Mouse (Mus musculus): ENCODE results near the gene Elane. TPM values are rescaled to one million over a fixed set of nuclear protein-coding genes. Genes with fewer than 3 reads are reported as not detected.

The Elane gene
- polyA plus RNA-seq (2014; fragmentation: Nextera tagmentation; extraction: Ambion mirVana) = not detected in 2 replicates

DNA sequence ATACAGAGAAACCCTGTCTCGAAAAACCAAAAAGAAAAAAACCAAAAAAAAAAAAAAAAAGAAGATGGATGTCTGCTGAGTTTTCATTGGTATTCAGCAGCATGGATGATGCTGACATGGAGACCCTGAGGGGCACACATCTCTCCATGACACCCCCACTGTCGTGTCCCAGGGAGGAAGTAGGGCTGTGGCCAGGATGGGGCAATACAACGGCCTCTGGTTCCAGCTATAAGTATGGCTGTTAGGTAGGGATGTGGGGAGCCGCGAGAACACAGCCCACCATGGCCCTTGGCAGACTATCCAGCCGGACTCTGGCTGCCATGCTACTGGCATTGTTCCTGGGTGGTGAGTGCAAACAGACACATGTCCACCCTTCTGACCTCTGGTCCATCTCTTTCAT is at the start of gene Elane:
TSS of gene Elane (plus strand) at position 194 of the 400 bp plus-strand sequence.
- H3K36me3 ChIP-seq (ENCODE audit: control insufficient read depth, insufficient read depth, low read length) = no peaks in the 10 kb centered on the region
- H3K4me1 ChIP-seq (ENCODE audit: control insufficient read depth, insufficient read depth, low read length) = peaks cover 17% of the 10 kb centered on the region; the same call in 1 of the 2 replicates
- H3K4me2 ChIP-seq (replicated peaks; ENCODE audit: low read depth, low read length) = no peak within 1 kb of the TSS
- peaks cover 2% of the 10 kb centered on the region; the same call in 1 of the 2 replicates for H3K27me3 ChIP-seq (ENCODE audit: control insufficient read depth, insufficient read depth, low read length)
- ATAC-seq (ENCODE audit: low FRiP score, low TSS enrichment) = no peak
- no peak within 1 kb of the TSS for H3K27ac ChIP-seq (ENCODE audit: low read depth, low read length)
- H3K9ac ChIP-seq (ENCODE audit: low read depth, low read length) = no peak within 1 kb of the TSS
- no peak within 1 kb of the TSS for H3K4me3 ChIP-seq (ENCODE audit: low read length)
- WGBS = 84% methylated on average over 6 of the region's 6 CpGs
- H3K9me3 ChIP-seq (ENCODE audit: control insufficient read depth, low read length) = no peaks in the 10 kb centered on the region

DNA sequence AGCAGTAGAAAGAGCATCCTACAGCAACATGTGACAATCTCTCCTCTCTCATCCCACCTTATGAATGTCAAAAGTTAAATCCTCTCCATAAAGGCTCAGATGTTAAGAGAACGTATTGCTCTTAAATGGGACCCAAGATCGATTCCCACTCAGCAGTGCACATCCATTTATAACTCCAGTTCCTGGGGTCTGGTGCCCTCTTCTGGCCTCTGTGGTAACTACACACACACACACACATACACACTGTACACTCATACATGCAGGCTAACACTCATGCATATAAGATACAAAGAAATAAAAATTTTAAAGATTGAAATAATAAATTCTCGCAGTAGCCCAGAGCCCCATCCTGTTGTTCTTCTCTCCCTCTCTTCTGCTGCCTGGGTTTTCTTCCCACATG is 49.1 kb upstream of the Elane start:
- WGBS = 98% methylated on average over 3 of the region's 3 CpGs

DNA sequence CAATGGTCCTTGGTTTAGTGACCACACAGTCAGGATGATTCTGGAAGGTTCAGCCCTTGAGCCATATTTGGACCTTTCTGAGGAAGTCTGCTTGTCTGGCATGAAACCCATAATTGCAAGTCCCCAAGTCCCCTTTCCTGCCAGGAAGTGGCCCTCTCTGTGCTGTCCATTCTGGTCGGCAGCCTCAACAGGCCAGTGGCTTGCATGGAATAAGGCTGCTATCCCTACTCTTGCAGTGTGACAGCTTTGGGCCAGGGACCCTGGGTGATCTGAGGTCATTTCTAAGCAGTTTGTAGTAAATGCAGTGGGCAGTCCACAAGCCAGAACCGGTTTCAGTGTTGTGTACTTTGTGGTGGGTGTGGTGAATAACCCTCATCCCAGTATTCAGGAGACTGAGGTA is 47.9 kb upstream of the Elane start:
- 60% methylated on average over 2 of the region's 2 CpGs for WGBS
- no peaks in the 10 kb centered on the region for H3K9me3 ChIP-seq (ENCODE audit: control insufficient read depth, low read length)
- no peak overlapping the region for H3K4me2 ChIP-seq (replicated peaks; ENCODE audit: low read depth, low read length)
- no peaks in the 10 kb centered on the region for H3K36me3 ChIP-seq (ENCODE audit: control insufficient read depth, insufficient read depth, low read length)
- no peak overlapping the region for H3K4me3 ChIP-seq (ENCODE audit: low read length)
- no peak overlapping the region for H3K9ac ChIP-seq (ENCODE audit: low read depth, low read length)
- H3K4me1 ChIP-seq (ENCODE audit: control insufficient read depth, insufficient read depth, low read length) = peaks cover 7% of the 10 kb centered on the region; the same call in 1 of the 2 replicates
- ATAC-seq (ENCODE audit: low FRiP score, low TSS enrichment) = no peak
- H3K27me3 ChIP-seq (ENCODE audit: control insufficient read depth, insufficient read depth, low read length) = no peaks in the 10 kb centered on the region
- no peak overlapping the region for H3K27ac ChIP-seq (ENCODE audit: low read depth, low read length)

More for the DNA sequence above, 49.1 kb upstream of the Elane start:
- no peaks in the 10 kb centered on the region for H3K27me3 ChIP-seq (ENCODE audit: control insufficient read depth, insufficient read depth, low read length)
- peaks cover 6% of the 10 kb centered on the region; the same call in 1 of the 2 replicates for H3K4me1 ChIP-seq (ENCODE audit: control insufficient read depth, insufficient read depth, low read length)
- no peak overlapping the region for H3K4me3 ChIP-seq (ENCODE audit: low read length)
- no peak overlapping the region for H3K9ac ChIP-seq (ENCODE audit: low read depth, low read length)
- H3K27ac ChIP-seq (ENCODE audit: low read depth, low read length) = no peak overlapping the region
- no peaks in the 10 kb centered on the region for H3K36me3 ChIP-seq (ENCODE audit: control insufficient read depth, insufficient read depth, low read length)
- H3K4me2 ChIP-seq (replicated peaks; ENCODE audit: low read depth, low read length) = no peak overlapping the region
- no peak for ATAC-seq (ENCODE audit: low FRiP score, low TSS enrichment)
- no peaks in the 10 kb centered on the region for H3K9me3 ChIP-seq (ENCODE audit: control insufficient read depth, low read length)

DNA sequence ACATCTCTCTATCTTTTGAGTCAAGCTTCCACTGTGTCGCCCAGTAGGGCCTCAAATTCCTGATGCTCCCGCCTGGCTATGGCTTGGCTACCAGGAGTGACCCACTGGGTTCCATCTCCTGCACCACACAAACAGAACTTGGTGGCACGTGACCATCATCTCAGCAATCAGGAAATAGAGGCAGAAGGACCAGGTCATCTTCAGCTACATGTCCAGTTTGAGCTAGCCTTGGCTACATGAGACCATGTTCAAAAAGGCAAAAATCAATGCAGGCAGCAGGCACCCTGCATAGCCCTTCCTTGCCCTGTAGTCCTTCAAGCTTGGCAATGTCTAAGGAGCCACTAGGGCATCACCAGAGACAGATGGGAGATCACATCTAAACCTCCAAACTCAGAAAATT is 46.0 kb upstream of the Elane start:
- Histone ChIP-seq H3K4me2 (replicated peaks; ENCODE audit: low read depth, low read length) (peak overlapping the region; percentile 57; the same call in 1 of the 2 replicates), H3K36me3 (ENCODE audit: control insufficient read depth, insufficient read depth, low read length) (no peaks in the 10 kb centered on the region), H3K4me1 (ENCODE audit: control insufficient read depth, insufficient read depth, low read length) (peaks cover 21% of the 10 kb centered on the region), H3K27ac (ENCODE audit: low read depth, low read length) (peak overlapping the region; percentile 89), H3K9ac (ENCODE audit: low read depth, low read length) (0 out of 2 replicates have a peak overlapping the region, but pooled peaks have one; percentile 57), H3K27me3 (ENCODE audit: control insufficient read depth, insufficient read depth, low read length) (no peaks in the 10 kb centered on the region), H3K9me3 (ENCODE audit: control insufficient read depth, low read length) (no peaks in the 10 kb centered on the region), H3K4me3 (ENCODE audit: low read length) (peak overlapping the region; percentile 32)
- WGBS = 86% methylated on average over 3 of the region's 3 CpGs
- no peak for ATAC-seq (ENCODE audit: low FRiP score, low TSS enrichment)

DNA sequence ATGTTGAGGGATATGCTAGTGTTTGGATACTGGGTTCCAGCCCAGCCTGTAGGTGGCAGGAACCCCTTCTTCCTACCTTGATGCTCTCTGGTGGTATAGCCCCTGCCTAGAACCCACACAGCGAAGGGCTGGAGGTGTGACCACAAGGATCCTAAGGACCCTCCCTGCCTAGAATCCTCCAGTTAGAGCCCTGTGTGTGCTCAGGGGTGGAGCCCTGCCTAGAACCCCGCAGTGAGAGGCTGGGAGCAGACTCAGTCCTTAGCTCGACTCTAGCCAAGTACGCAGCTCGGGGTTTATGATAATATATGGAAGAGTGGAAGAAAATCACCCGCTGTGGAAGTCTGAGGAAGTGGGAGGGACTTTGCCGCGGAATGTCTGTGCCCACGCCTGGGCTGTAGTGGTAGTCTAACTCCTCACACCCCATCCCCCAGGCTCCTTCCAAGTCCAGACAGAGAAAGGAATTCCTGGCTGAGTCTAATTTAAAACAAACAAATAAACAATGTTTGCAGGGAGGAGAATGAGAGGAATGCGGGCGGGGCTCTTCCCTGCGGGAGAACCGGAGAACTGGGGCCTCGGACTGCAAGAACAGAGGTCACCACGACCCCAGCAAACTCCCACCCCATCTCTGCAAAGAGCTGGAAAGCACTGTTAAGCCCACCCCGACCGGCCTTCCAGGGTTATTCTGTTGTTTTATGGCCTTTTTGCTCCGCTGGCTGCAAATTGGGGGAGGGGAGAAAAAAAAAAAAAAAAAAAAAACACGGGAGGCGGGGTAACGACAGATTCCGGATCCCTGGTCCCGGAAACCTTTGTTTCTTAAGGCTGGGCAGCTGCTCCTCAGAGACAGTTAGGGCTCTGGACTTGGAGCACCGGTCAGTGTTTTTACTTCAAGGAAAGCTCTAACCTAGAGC is 45.1 kb upstream of the Elane start:
- Histone ChIP-seq H3K9me3 (ENCODE audit: control insufficient read depth, low read length) (no peaks in the 10 kb centered on the region), H3K4me3 (ENCODE audit: low read length) (peak overlapping the region; percentile 32), H3K4me1 (ENCODE audit: control insufficient read depth, insufficient read depth, low read length) (peaks cover 22% of the 10 kb centered on the region), H3K36me3 (ENCODE audit: control insufficient read depth, insufficient read depth, low read length) (no peaks in the 10 kb centered on the region), H3K27me3 (ENCODE audit: control insufficient read depth, insufficient read depth, low read length) (no peaks in the 10 kb centered on the region), H3K4me2 (replicated peaks; ENCODE audit: low read depth, low read length) (peak overlapping the region; percentile 57), H3K9ac (ENCODE audit: low read depth, low read length) (peak overlapping the region; percentile 57; the same call in 1 of the 2 replicates), H3K27ac (ENCODE audit: low read depth, low read length) (peak overlapping the region; percentile 89)
- ATAC-seq (ENCODE audit: low FRiP score, low TSS enrichment) = peak; percentile 94
- under 1% methylated on average over 24 of the region's 24 CpGs for WGBS

DNA sequence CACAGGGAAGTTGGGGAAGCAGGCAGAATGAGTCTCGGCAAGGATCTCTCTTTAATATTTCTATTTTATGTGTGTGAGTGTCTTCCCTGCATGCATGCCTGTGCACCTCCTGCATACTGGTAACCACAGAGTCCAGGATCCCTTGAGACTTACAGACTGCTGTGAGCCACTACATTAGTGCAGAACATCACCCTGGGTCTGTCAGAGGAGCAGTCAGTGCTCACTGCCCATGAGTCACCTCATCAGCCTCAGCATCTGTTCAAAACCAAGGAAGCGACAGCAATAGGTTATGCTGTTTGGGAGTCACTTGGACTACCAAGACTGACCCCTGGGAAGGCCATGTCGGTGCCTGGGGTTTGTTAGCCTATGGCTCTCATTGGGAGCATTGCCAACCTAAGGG is 43.7 kb upstream of the Elane start:
- no peak overlapping the region for H3K27ac ChIP-seq (ENCODE audit: low read depth, low read length)
- H3K36me3 ChIP-seq (ENCODE audit: control insufficient read depth, insufficient read depth, low read length) = no peaks in the 10 kb centered on the region
- no peak for ATAC-seq (ENCODE audit: low FRiP score, low TSS enrichment)
- WGBS = 66% methylated on average over 3 of the region's 3 CpGs
- H3K27me3 ChIP-seq (ENCODE audit: control insufficient read depth, insufficient read depth, low read length) = no peaks in the 10 kb centered on the region
- no peaks in the 10 kb centered on the region for H3K9me3 ChIP-seq (ENCODE audit: control insufficient read depth, low read length)
- H3K9ac ChIP-seq (ENCODE audit: low read depth, low read length) = no peak overlapping the region
- no peak overlapping the region for H3K4me3 ChIP-seq (ENCODE audit: low read length)
- peaks cover 27% of the 10 kb centered on the region for H3K4me1 ChIP-seq (ENCODE audit: control insufficient read depth, insufficient read depth, low read length)
- H3K4me2 ChIP-seq (replicated peaks; ENCODE audit: low read depth, low read length) = no peak overlapping the region

DNA sequence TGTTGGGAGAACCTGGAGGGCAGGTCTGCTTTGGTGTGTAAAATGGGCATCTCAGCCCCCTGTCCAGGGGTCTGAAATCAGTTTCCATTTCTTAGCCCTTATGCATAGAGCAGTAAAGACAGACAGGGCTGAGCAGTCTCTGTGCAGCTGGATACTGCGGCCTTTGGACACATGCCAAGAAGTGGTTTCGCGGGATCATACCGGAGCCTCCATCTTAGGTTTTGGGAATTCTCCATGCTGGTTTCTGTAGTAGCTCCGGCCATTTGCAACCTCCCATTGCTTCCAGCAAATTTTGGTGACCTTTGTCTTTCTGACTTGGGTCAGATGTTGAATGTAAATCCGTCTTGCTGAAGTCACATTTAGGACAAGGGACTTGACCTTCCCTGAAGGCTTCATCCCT is 42.6 kb upstream of the Elane start:
- no peak overlapping the region for H3K27ac ChIP-seq (ENCODE audit: low read depth, low read length)
- H3K4me1 ChIP-seq (ENCODE audit: control insufficient read depth, insufficient read depth, low read length) = peaks cover 27% of the 10 kb centered on the region
- no peaks in the 10 kb centered on the region for H3K27me3 ChIP-seq (ENCODE audit: control insufficient read depth, insufficient read depth, low read length)
- no peak overlapping the region for H3K4me2 ChIP-seq (replicated peaks; ENCODE audit: low read depth, low read length)
- H3K9me3 ChIP-seq (ENCODE audit: control insufficient read depth, low read length) = no peaks in the 10 kb centered on the region
- 61% methylated on average over 6 of the region's 6 CpGs for WGBS
- no peak overlapping the region for H3K9ac ChIP-seq (ENCODE audit: low read depth, low read length)
- H3K4me3 ChIP-seq (ENCODE audit: low read length) = no peak overlapping the region
- no peak for ATAC-seq (ENCODE audit: low FRiP score, low TSS enrichment)
- H3K36me3 ChIP-seq (ENCODE audit: control insufficient read depth, insufficient read depth, low read length) = no peaks in the 10 kb centered on the region

DNA sequence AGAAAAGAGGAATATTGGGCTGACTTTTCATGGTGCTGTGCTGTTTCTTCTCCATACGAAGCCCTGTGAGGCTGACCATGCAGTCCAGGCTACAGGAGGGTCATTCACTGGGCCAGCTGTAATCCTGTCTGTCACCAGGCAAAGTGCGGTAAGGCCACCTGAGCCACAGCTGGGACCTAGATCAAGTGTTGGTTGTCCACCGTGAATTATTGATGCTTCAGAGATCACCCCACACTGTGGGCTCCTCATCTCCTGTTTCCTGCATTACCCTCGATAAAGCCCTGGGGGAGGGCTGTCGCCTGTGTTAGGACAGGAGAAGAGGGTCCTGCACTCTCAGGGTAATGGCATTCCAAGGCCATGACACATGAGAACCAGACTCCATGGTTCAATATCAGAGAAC is 39.5 kb upstream of the Elane start:
- H3K4me3 ChIP-seq (ENCODE audit: low read length) = no peak overlapping the region
- peak overlapping the region; percentile 31; the same call in 1 of the 2 replicates for H3K27ac ChIP-seq (ENCODE audit: low read depth, low read length)
- no peak overlapping the region for H3K9ac ChIP-seq (ENCODE audit: low read depth, low read length)
- ATAC-seq (ENCODE audit: low FRiP score, low TSS enrichment) = peak; percentile 70
- WGBS = 18% methylated on average over 5 of the region's 5 CpGs
- no peaks in the 10 kb centered on the region for H3K9me3 ChIP-seq (ENCODE audit: control insufficient read depth, low read length)
- H3K27me3 ChIP-seq (ENCODE audit: control insufficient read depth, insufficient read depth, low read length) = no peaks in the 10 kb centered on the region
- peaks cover 29% of the 10 kb centered on the region for H3K4me1 ChIP-seq (ENCODE audit: control insufficient read depth, insufficient read depth, low read length)
- H3K4me2 ChIP-seq (replicated peaks; ENCODE audit: low read depth, low read length) = no peak overlapping the region
- H3K36me3 ChIP-seq (ENCODE audit: control insufficient read depth, insufficient read depth, low read length) = no peaks in the 10 kb centered on the region

DNA sequence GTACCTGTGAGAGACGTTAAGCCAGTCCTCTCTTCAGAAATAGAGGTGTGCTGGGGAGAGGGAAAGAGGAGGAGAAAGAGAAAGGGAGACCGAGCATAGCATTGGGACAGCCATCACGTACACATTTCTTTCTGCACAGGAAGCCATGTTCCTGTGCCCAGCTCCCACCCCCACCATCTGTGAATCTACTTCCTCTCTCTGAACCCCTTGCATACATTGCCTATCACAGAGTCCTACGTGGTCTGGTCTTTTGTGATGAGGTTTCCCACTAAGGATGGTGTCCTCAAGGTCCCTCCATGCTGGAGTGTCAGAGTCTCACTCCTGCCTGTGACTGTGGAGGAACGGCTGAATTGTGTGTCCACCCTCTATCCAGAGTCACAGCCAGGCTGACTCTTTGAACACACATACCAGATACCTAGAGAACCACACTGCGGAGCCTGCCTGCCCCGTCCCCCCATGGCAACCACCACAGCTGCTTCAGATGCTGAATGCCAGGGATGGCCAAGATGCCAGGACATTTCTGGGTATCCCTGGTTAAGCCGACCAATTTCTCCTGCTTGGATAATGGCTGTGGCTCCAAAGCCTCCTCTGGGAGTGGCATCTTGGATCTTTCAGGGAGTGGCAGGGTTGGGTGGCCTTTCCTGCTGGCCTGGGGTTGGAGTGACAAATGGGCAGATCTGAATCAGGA is 36.0 kb upstream of the Elane start:
- H3K36me3 ChIP-seq (ENCODE audit: control insufficient read depth, insufficient read depth, low read length) = no peaks in the 10 kb centered on the region
- no peaks in the 10 kb centered on the region for H3K27me3 ChIP-seq (ENCODE audit: control insufficient read depth, insufficient read depth, low read length)
- no peak overlapping the region for H3K4me2 ChIP-seq (replicated peaks; ENCODE audit: low read depth, low read length)
- H3K4me3 ChIP-seq (ENCODE audit: low read length) = no peak overlapping the region
- no peak for ATAC-seq (ENCODE audit: low FRiP score, low TSS enrichment)
- WGBS = 84% methylated on average over 8 of the region's 8 CpGs
- no peak overlapping the region for H3K9ac ChIP-seq (ENCODE audit: low read depth, low read length)
- no peaks in the 10 kb centered on the region for H3K9me3 ChIP-seq (ENCODE audit: control insufficient read depth, low read length)
- no peak overlapping the region for H3K27ac ChIP-seq (ENCODE audit: low read depth, low read length)
- peaks cover 30% of the 10 kb centered on the region for H3K4me1 ChIP-seq (ENCODE audit: control insufficient read depth, insufficient read depth, low read length)

Measured in kidney, embryonic 14.5 days (tissue).